Mouse (Mus musculus): Measurements from ENCODE around the gene Taok3.

Taok3 gene

DNA sequence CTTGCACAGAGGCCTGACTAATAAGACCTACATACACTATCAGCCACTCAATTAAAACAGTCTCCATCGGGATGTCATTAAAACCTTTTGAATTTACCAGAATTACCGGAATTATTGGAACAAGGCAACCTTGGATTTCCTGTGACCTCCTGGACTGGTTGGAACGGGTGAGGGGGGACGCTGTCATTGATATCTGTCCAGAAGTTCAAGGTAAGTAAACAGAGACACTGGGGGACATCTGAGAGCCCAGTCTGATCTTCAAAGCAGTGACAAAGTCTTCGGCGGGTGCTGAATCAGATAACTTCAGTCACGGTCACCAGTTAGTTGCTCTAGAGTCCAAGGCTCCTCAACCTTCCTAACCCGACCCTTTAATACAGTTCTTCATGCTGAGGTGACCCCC lies 175.1 kb downstream of the Taok3 start:
- no peak for DNase-seq (ENCODE audit: low read depth, low spot score)

DNA sequence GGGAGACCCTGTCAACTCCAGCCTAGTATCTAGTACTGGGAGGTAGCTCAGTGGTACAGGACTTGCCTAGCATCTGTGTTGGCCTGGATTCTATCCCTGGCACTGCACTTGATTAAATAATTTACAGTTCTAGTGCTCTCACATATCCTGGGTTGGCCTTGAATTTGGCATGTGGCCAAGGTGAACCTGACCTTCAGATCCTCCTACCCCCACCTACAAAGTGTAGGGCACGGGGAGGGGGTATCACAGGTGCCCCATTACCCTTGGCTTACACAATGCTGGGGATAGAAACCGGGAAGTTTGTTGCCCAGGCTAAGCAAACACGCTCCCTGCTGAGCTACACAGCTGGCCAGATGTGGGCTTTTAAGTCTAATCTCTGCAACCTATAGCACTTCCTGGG lies 183.0 kb downstream of the Taok3 start:
- no peak for DNase-seq (ENCODE audit: low read depth, low spot score)

DNA sequence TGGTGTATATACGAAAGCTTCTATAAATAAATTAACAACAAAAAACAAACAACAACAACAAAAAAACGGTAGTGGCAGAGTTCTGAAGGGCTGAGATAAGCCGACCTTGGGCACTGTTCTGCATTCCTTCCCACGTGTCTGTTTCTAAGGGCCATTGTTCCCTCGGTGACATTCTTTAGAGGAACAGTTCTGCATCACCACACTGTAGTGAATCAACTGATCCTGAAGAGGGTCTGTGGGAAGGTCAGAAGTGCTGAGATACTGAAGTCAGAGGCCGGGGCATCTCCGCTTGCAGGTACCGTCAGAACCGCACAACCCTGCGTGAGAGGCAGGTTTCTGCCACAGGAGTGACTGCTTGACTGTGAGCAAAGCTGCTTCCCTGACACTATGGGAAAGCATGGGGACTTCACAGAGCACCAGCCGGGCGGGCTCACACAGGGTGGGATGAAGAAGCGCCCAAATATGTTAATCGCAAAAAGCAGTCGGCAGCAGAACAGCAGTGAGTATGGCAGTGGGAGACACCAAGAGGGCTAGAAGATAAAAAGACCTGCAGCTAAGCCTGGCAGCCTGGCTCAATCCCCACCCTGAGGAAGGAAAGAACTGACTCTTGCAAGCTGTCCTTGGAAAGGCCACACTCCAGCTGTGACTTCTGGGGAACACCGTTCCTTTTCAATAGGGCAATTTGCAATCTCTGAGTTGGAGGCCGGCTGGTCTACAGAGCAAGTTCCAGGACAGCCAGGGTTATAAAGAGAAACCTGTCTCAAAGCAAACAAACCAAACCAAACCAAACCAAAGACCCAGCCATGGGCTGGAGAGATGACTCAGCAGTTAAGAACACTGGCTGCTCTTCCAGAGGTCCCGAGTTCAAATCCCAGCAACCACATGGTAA lies 184.0 kb downstream of the Taok3 start:
- no peak for DNase-seq (ENCODE audit: low read depth, low spot score)

DNA sequence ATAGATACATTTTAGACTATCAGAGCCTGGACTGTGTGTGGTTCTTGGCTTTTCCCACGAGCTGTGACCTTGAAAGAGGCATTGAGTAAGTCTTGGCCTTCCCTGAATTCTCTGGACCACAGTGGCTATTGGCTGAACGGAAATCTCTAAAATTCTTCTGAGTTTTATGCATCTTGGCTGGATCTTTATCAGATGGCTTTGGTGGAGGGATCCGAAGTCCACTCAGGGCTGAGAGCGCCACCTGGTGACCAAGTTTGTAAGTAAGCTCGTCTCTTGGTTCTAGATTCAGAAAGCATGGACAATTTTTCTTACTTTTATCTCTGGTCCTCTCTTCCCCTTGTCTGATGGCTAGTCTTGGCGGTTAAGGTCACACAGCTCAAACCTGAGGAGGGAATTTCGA lies 185.0 kb downstream of the Taok3 start:
- no peak for DNase-seq (ENCODE audit: low read depth, low spot score)

DNA sequence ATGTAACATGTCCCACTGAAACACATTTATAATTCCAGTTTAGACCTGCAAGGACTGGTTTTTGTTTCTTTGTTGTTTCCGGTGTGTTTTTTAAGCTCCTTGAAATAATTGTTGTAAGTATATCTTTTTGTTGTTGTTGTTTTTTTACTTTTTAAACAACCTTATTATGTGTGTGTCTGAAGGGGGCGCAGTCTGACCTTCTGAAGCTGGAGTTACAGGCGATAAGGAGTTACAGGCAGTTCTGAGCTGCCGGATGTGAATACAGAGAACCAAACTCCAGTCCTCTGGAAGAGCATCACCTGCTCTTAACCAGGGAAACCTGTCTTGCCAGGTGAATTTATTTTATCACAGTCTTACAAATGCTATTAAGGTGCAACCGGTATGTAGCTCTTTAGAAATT lies 185.8 kb downstream of the Taok3 start:
- DNase-seq (ENCODE audit: low read depth, low spot score) = no peak

DNA sequence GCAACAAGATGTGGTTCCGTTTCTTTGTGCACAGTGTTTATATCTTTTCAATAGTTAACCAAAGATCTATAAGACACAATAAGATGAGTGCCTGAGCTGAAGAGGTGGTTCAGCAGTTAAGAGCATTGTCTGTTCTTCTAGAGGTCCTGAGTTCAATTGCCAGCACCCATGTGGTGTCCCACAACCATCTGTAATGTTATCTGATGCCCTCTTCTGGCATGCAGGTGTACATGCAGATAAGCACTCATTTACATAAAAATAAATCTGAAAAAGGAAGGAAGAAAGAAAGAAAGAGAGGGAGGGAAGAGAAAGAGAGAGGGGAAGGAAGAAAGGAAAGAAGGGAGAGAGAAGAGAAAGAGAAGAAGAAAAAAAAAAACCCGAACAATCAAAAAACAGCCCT lies 186.9 kb downstream of the Taok3 start:
- no peak for DNase-seq (ENCODE audit: low read depth, low spot score)

DNA sequence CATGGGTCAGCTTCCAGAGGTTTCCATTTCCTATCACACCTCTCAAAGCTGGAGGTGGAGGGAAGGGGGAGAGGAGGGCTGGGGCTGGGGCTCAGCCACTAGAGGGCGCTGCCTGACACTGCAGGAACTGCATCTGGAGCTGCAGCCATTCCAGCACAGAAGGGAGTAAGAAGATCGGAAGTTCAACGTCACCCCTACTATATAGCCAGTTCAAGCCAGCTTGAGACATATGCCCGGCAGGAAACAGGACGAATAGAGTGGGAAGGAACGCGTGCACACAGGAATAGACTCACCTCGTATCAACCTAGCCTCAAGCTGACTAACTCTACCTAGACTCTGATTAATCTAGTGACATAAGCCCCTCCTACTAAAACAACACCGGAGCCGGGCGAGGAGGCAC lies 187.8 kb downstream of the Taok3 start:
- no peak for DNase-seq (ENCODE audit: low read depth, low spot score)

DNA sequence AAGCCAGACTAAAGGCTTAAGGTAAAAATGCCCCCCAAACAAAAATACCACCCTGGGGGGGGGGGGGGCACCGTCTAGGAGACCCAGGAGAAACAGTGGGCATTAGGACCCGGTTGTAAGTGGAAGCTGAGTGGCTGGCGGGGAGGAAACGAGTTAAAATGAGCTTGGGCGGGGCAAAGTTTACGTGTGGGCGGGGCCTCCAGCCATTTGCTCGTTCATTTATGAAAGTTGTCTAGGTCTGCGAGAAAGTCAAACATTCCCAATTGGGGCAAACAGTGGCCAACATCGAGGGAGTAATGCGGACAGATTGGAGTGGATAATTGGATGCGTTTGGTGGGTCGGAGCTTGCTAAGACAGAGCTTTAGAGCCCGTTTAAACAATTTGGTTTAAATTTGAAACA lies 193.5 kb downstream of the Taok3 start:
- no peak for DNase-seq (ENCODE audit: low read depth, low spot score)

DNA sequence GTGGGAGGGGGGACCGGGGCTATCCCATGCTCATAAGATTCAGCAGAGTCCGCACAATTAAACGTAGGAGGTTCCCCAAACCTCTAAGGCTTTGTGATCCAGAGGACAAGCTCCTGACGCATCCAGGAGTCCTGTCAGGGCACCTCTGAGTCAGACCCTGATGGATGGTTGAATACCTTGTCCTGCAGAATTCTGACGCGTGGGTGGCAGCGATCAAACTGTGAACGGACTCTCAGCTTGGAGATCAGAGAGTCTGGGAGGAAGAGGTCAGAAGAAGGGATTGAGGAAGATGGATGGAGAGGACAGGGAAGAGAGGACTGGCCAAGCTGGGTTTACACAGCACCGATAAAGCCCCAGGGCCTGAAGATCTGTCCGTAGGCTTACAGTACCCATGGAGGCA lies 194.0 kb downstream of the Taok3 start:
- DNase-seq (ENCODE audit: low read depth, low spot score) = no peak

DNA sequence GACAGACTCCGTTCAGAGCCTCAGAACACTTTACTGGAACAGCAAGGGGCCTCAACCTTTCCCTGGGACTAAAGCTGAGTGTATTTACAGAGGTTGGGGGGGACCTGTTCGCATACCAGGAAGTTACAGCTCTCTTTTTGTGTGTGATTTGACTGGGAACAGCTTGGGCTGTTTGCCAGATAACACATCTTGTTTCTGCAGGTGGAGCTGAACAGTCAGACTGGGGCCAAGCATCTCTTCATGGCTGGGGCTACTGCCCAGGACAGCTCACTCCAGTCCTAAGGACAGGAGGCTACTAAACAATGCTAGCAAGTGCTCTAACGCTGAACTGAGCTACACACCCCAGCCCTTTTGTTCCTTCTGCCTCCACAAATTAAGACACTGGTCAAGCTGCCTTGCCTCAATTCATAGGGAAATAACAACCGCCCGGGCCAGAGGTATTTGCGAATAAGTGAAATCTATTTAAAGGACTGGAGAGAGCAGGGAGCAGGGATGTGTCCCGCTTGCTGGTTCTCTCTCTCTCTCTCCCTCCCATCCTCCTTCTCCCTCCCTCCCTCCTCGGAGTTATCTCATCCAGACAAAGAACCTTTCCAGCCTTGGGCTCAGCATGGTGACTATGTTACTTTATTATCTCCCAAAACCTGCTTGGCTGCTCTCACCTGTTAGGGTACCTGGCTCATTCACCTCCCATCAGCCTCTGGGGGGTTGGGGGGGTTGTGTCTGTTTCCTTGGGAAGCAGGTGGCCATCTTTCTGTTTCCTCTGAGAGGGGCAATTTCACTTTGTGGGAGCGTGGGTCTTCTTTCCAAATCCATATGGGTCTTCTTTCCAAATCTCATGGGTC lies 194.9 kb downstream of the Taok3 start:
- no peak for DNase-seq (ENCODE audit: low read depth, low spot score)

DNA sequence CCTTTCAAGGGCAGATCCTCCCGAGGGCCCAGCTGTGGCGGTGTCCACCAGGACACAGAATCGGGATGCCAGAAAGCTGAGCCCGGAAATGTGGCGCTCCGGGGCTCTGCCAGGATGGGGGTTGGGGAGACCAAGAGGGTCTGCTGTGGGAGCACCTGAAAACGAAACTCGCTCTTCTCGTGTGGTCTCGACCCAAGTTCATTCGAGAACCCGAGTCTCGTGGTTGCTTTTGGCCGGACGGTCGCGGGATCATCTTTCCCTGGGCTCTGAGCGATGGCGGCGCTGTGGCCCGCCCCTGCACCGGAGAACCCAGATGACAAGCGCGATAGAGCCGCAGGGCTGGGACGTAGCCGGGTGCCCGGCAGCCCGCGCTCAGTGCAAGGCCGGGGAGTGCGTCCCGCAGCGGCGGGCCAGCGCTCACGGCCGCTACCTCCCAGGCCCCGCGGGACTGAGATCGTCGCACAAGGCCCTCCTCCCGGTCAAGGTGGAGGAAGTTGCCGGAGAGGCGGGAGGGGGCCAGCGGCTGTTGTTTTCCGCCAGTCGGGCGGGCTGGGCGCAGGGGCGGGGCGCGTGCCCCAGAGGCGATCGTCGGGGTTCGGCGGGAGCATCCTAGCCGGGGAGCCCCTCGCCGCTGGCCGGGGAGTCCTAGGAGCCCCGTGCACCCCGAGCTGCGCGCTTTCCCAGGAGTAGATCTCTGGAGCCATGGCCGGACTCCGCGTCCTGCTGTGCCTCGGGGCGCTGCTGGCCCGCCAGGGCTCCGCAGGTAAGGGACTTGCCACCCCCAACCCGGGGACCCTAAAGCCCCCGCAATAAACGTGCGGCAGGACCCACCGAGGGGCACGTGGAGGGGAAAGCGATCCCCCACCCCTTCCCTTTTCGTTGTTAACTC lies 199.1 kb downstream of the Taok3 start, which contains the start of gene Vsig10:
Gene Vsig10 (plus strand): TSS at position 343 of the 889 bp plus-strand sequence.
- no peak for DNase-seq (ENCODE audit: low read depth, low spot score)

DNA sequence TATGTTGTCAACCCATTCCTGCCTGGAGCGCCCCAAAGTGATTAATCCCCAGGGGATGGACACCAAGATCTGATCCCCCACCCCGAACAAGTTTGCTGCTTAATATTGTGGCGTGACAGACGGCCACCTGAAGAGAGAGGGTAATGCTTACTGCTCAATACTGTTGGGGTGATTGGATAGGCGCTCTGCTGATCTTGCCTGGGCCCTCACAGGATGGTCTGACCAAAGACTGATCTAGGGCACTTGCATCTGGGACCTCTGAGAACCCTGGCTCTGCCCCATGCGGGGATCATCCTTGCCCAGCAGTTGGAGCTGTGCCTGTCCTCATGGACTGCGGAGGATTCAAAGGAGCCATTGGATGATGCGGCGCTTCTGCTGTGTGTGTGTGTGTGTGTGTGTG lies 203.8 kb downstream of the Taok3 start:
- DNase-seq (ENCODE audit: low read depth, low spot score) = no peak
